Mouse (Mus musculus) ovary, adult 18-20 months (tissue): ENCODE results near the gene Gmip.

Source experiments
- DNase-seq: peaks from one replicate; pipeline ENCODE4 v3.0.0; 2022; ENCODE audit warnings: low spot score, mixed read lengths

The Gmip gene

GRCm38 (mm10) chr8:69863387-69864020 lies 55.0 kb downstream of the Gmip start:
- no peak for DNase-seq

DNA sequence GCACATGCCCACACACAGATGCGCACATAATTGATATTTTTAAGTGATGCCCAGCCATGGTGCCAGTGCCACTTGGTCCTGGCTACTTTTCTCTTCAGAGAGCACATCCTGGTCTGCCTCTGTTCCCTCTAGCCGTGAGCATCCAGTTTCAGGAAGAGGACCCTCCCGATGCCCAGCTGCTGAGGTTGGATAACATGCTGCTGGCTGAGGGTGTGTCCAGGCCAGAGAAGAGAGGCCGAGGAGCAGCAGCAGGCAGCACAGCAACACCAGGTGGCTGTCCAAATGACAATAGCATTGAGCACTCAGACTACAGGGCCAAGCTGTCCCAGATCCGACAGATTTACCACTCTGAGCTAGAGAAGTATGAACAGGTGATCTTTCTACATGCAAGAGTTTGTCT lies 55.7 kb downstream of the Gmip start:
- DNase-seq: no peak

DNA sequence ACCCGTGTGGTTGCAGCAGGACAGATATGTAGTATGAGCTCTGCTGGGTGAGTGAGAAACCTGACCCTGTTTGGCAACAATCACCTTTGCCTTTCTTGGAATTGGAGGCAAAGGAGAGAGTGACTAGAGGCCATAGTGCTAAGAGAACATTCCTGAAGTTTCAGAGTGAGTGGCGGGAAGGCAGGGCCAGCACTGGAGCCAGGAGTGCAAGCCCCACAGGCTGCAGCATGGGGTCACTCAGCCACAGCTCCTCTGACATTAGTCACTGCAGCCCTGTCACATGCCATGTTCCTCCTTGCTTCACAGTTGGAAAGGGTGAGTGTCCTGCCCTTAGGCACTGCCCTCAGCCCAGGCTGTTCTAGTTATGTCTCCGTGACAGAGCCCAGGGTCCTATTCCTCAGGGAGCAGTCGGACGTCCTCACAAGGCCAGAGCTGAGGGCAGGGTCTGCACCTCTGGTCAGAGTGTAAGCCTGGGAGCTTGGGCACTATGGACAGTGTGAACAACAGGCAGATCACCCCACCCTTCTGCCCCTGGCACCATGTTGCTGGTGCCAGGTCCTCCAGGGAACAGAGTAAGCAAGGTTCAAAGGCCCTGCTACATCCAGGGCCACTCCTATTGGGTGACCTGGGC lies 59.3 kb downstream of the Gmip start:
- DNase-seq: no peak

GRCm38 (mm10) chr8:69870003-69870765 lies 61.7 kb downstream of the Gmip start:
- no peak for DNase-seq

DNA sequence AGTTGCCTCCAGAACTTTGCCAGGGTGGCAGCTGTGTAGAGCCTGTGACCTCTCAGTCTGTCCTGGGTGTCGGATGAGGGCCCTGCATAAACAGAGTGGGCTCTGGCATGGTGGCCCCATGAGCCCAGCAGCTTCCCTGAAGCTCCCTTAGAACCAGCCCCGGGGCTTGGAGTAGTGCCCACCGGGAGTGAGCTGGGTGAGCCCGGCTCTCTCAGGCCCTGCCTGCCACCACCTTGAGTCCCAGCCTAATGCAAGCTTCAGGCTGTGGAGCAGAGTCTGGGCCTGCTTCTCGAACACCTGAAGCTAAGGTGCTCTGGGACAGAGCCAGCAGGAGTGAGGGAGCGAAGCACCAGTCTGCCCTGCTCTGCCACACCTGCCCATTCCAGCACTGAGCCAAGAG lies 62.4 kb downstream of the Gmip start:
- no peak for DNase-seq
